Mouse (Mus musculus): ENCODE results near the gene Armc12. TPM values are rescaled to one million over a fixed set of nuclear protein-coding genes. Genes with fewer than 3 reads are reported as not detected.

The Armc12 gene
- total RNA-seq, 2 experiments from 2014 or later, result not detected

GRCm38 (mm10) chr17:28586509-28586908 lies 55.9 kb downstream of the Armc12 start:
- DNase-seq (ENCODE audit: low spot score in 2 of 2), result no peak

- DNase-seq (ENCODE audit: low spot score in 2 of 2), result no peak
Observed at GRCm38 (mm10) chr17:28588591-28588990, 58.0 kb downstream of the Armc12 start.

Small RNAs within 50 kb of the gene (microRNA-seq; reads per million reads assigned to microRNA genes)
- gene Gm25195 (0 reads per million in 2 experiments), gene Mir6969 (0 reads per million in 2 experiments)

Other genes with a start within 250 kb of the Armc12 start
- gene Fance, start 217.3 kb upstream of the Armc12 start, total RNA-seq (2021), result 10 to 100 TPM; 23.0 to 28.2 TPM
- gene Rpl10a, start 202.3 kb upstream of the Armc12 start, total RNA-seq (2021), result 100 to 1,000 TPM; 394 to 418 TPM
- gene Tead3, start 180.0 kb upstream of the Armc12 start, total RNA-seq (2021), result 1 to 10 TPM; 5.1 to 5.7 TPM
- gene Tulp1, start 165.6 kb upstream of the Armc12 start, total RNA-seq (2021), result not detected
- gene Fkbp5, start 13.3 kb upstream of the Armc12 start, total RNA-seq (2021), result 10 to 100 TPM; 65.4 to 78.1 TPM
- gene Clpsl2, start 18.6 kb downstream of the Armc12 start, total RNA-seq (2021), result not detected
- gene Clps, start 30.0 kb downstream of the Armc12 start, total RNA-seq (2021), result not detected
- gene Lhfpl5, start 44.8 kb downstream of the Armc12 start, total RNA-seq (2021), result 1 to 10 TPM; 2.7 to 3.4 TPM
- 10 to 100 TPM; 87.0 to 90.8 TPM for gene Srpk1, start 91.9 kb downstream of the Armc12 start, total RNA-seq (2021)
- gene Slc26a8, start 159.4 kb downstream of the Armc12 start, total RNA-seq (2021), result 1 to 10 TPM; 9.0 TPM
- 10 to 100 TPM; 66.5 to 68.1 TPM for gene Mapk14, start 160.5 kb downstream of the Armc12 start, total RNA-seq (2021)
- 1 to 10 TPM; 1.4 to 2.3 TPM for gene AC170998.1, start 195.3 kb downstream of the Armc12 start, total RNA-seq (2021)
- gene Mapk13, start 238.5 kb downstream of the Armc12 start, total RNA-seq (2021), result 1 to 10 TPM; 1.0 to 1.5 TPM